Mouse (Mus musculus): ENCODE data around the gene Ano8.

- no peak for TF ChIP-seq POLR2A (IDR thresholded peaks at IDR 0.05; ENCODE audit: insufficient read depth, low read length)
- no peak for TF ChIP-seq EP300 (IDR thresholded peaks at IDR 0.05; ENCODE audit: insufficient read depth, low read depth, low read length)
- no peak for TF ChIP-seq CTCF (IDR thresholded peaks at IDR 0.05; ENCODE audit: low read depth, low read length)
These were observed 11.4 kb downstream of the Ano8 start for GRCm38 (mm10) chr8:71474344-71474743.
